In genomic region chr17:45298355-45298754, GRCm38 (mm10) we compare ENCODE assay signal across 11 mouse cellular contexts.
DNase-seq lines count a peak whose midpoint lies in the region; ATAC-seq and TF ChIP-seq lines count a peak whose summit lies in the region.
"Had no signal": no experiment of that assay in that cellular context is flagged by ENCODE, and none has a peak within 500 bp of the region (broad histone marks: within the 10 kb centered on the region; RNA-seq: fewer than 3 reads in every experiment).

No protein-coding gene starts in this region.

- 28% methylated on average over 4 of the region's 4 CpGs for WGBS in kidney, embryonic 16.5 days
- WGBS in kidney, adult 2 months = 42% methylated on average over 4 of the region's 4 CpGs

- no peaks in the 10 kb centered on the region; the same call in 1 of the 2 replicates for H3K4me1 ChIP-seq in kidney, embryonic 16.5 days (ENCODE audit: insufficient read depth, low read length)
- H3K4me1 ChIP-seq in kidney, adult 2 months (ENCODE audit: control insufficient read depth, insufficient read depth, low read length) = no peaks in the 10 kb centered on the region

- DNase-seq in kidney, adult 2 months = no peak
- DNase-seq in brain, embryonic 14.5 days (ENCODE audit: low read depth) = peak; percentile 17
- peak; percentile 63 to 65 for DNase-seq in spleen, postnatal 36 days (ENCODE audit: low spot score in 2 of 2)
- no peak for DNase-seq in frontal cortex, postnatal 10 days (ENCODE audit: low spot score in 2 of 2)
- no peak for DNase-seq in right cerebral cortex, postnatal 36 days (ENCODE audit: low spot score in 2 of 2)
- DNase-seq in cerebellum, adult 11-12 months = no peak
- DNase-seq: gastrocnemius, adult 2 months had no signal

- H3K36me3 ChIP-seq in kidney, embryonic 16.5 days (ENCODE audit: insufficient read depth, low read length) = no peaks in the 10 kb centered on the region
- no peaks in the 10 kb centered on the region for H3K36me3 ChIP-seq in kidney, adult 2 months (ENCODE audit: control insufficient read depth, insufficient read depth, low read length)
- H3K36me3 ChIP-seq: kidney, embryonic 15.5 days had no signal

- 0 out of 2 replicates have a peak, but pooled peaks have one; percentile 23 for ATAC-seq in kidney, embryonic 16.5 days (ENCODE audit: low FRiP score, low TSS enrichment)
- peak; percentile 87 to 90 for ATAC-seq in hematopoietic stem cell, adult 5-6 weeks (replicated peaks in 1 of 2; ENCODE audit: insufficient read depth in 1 of 2, low FRiP score in 2 of 2, low TSS enrichment in 1 of 2, low read depth in 1 of 2, poor library complexity in 2 of 2, severe bottlenecking in 2 of 2)
- ATAC-seq: lung, postnatal 0 days had no signal

- H3K9me3 ChIP-seq in kidney, embryonic 16.5 days (ENCODE audit: low read length) = peaks cover 3% of the 10 kb centered on the region; the same call in 1 of the 2 replicates
- H3K9me3 ChIP-seq: kidney, embryonic 15.5 days had no signal

- no peak overlapping the region for H3K9ac ChIP-seq in kidney, embryonic 16.5 days (replicated peaks; ENCODE audit: low read length)
- H3K9ac ChIP-seq: kidney, embryonic 15.5 days had no signal

- no peak for TF ChIP-seq POLR2A in kidney, adult 2 months (IDR thresholded peaks at IDR 0.05; ENCODE audit: low read depth, low read length)
- no peak for TF ChIP-seq POLR2A in brain, embryonic 14.5 days (IDR thresholded peaks at IDR 0.05; ENCODE audit: borderline replicate concordance, extremely low read depth, insufficient read depth, insufficient read length, poor library complexity, severe bottlenecking)

- TF ChIP-seq CTCF in kidney, adult 2 months (conservative IDR thresholded peaks at IDR 0.05; ENCODE audit: insufficient read depth, insufficient read length, low read depth, low read length) = no peak
- no peak for TF ChIP-seq CTCF in brain, embryonic 14.5 days (IDR thresholded peaks at IDR 0.05; ENCODE audit: borderline replicate concordance, extremely low read depth, insufficient read depth, insufficient read length)

- no peaks in the 10 kb centered on the region for H3K27me3 ChIP-seq in kidney, embryonic 16.5 days (ENCODE audit: insufficient read depth, low read length)
- no peaks in the 10 kb centered on the region for H3K27me3 ChIP-seq in kidney, adult 2 months (replicated peaks; ENCODE audit: control insufficient read depth, insufficient read depth, low read length)

- no peak overlapping the region for H3K27ac ChIP-seq in kidney, embryonic 16.5 days (ENCODE audit: low read length)
- no peak overlapping the region for H3K27ac ChIP-seq in kidney, adult 2 months (ENCODE audit: insufficient read depth, low read depth, low read length)
- H3K27ac ChIP-seq: gastrocnemius, adult 2 months; kidney, embryonic 15.5 days had no signal

- H3K4me2 ChIP-seq in kidney, embryonic 16.5 days (replicated peaks; ENCODE audit: low read depth, low read length) = no peak overlapping the region
- H3K4me2 ChIP-seq: kidney, embryonic 15.5 days had no signal

- H3K4me3 ChIP-seq in kidney, embryonic 16.5 days (ENCODE audit: low read length) = no peak overlapping the region
- H3K4me3 ChIP-seq in kidney, adult 2 months (ENCODE audit: insufficient read depth, low read depth, low read length) = no peak overlapping the region
- H3K4me3 ChIP-seq: gastrocnemius, adult 2 months; kidney, embryonic 15.5 days had no signal

Comparison
In these comparisons a context has a peak if more than half of its experiments do, and no peak if none do; other contexts are left out.
1. DNase-seq: peak in brain, embryonic 14.5 days (single experiment) and spleen, postnatal 36 days (2 of 2); none in kidney, adult 2 months (single experiment), frontal cortex, postnatal 10 days (0 of 2), right cerebral cortex, postnatal 36 days (0 of 2) and cerebellum, adult 11-12 months (single experiment).